8 mouse cellular contexts compared by ENCODE assay signal in the genomic region with DNA sequence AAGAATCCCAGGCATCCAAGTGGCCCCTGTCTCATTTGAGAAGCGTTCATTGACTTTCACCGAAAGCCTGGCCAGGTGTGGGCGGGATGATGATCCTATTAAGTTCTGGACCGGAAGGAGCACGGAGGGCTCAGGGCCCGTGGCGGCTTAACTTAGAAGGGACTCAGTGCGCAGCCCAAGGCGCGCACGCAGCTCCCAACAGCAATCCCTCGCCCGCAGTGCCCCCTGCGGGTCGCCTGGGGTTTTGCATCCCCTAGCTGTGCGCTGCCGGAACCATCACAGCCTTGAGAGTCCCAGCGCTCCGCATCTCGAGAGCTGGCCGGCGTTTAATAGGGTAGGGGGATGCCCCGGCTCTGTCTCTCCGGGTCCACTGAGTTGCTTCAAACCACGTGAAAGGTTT. TPM values are rescaled to one million over a fixed set of nuclear protein-coding genes. Genes with fewer than 3 reads are reported as not detected.
DNase-seq lines count a peak whose midpoint lies in the region; ATAC-seq lines count a peak whose summit lies in the region.

No protein-coding gene starts in this region.

- H3K27ac ChIP-seq in embryonic facial prominence, embryonic 11.5 days (replicated peaks; ENCODE audit: low read depth, low read length) = no peak overlapping the region
- peak overlapping the region; percentile 76 for H3K27ac ChIP-seq in limb, embryonic 10.5 days
- no peak overlapping the region for H3K27ac ChIP-seq in midbrain, embryonic 14.5 days (replicated peaks; ENCODE audit: low read depth, low read length)

- H3K9me3 ChIP-seq in embryonic facial prominence, embryonic 11.5 days (replicated peaks; ENCODE audit: control insufficient read depth, low read length) = no peaks in the 10 kb centered on the region
- no peaks in the 10 kb centered on the region for H3K9me3 ChIP-seq in limb, embryonic 10.5 days (replicated peaks)
- no peaks in the 10 kb centered on the region for H3K9me3 ChIP-seq in midbrain, embryonic 14.5 days (ENCODE audit: control insufficient read depth, low read length)

- H3K4me1 ChIP-seq in embryonic facial prominence, embryonic 11.5 days (ENCODE audit: control insufficient read depth, insufficient read depth, low read length) = peaks cover 18% of the 10 kb centered on the region
- peaks cover 86% of the 10 kb centered on the region for H3K4me1 ChIP-seq in limb, embryonic 10.5 days
- H3K4me1 ChIP-seq in midbrain, embryonic 14.5 days (ENCODE audit: control insufficient read depth, insufficient read depth, low read length) = peaks cover 22% of the 10 kb centered on the region

- ATAC-seq in embryonic facial prominence, embryonic 11.5 days (replicated peaks; ENCODE audit: insufficient number of reproducible peaks, low FRiP score, low TSS enrichment, low read depth) = peak; percentile 19; the same call in 1 of the 2 replicates
- peak; percentile 64; the same call in 1 of the 2 replicates for ATAC-seq in midbrain, embryonic 14.5 days (ENCODE audit: low FRiP score, low TSS enrichment)

- H3K4me3 ChIP-seq in embryonic facial prominence, embryonic 11.5 days (ENCODE audit: low read depth, low read length) = peak overlapping the region; percentile 41
- peak overlapping the region; percentile 56 for H3K4me3 ChIP-seq in limb, embryonic 10.5 days
- H3K4me3 ChIP-seq in midbrain, embryonic 14.5 days (replicated peaks; ENCODE audit: low read depth, low read length) = peak overlapping the region; percentile 47

- no peaks in the 10 kb centered on the region for H3K36me3 ChIP-seq in embryonic facial prominence, embryonic 11.5 days (replicated peaks; ENCODE audit: control insufficient read depth, insufficient read depth, low read depth, low read length)
- H3K36me3 ChIP-seq in limb, embryonic 10.5 days = no peaks in the 10 kb centered on the region
- no peaks in the 10 kb centered on the region for H3K36me3 ChIP-seq in midbrain, embryonic 14.5 days (ENCODE audit: control insufficient read depth, insufficient read depth, low read length)

- under 1% methylated on average over 25 of the region's 25 CpGs for WGBS in embryonic facial prominence, embryonic 11.5 days
- WGBS in limb, embryonic 10.5 days = 0% methylated on average over 25 of the region's 25 CpGs
- WGBS in midbrain, embryonic 14.5 days = under 1% methylated on average over 25 of the region's 25 CpGs

- H3K4me2 ChIP-seq in embryonic facial prominence, embryonic 11.5 days (ENCODE audit: low read depth, low read length) = peak overlapping the region; percentile 87
- H3K4me2 ChIP-seq in midbrain, embryonic 14.5 days (ENCODE audit: low read length) = peak overlapping the region; percentile 87

- peak; percentile 90 for DNase-seq in adrenal gland, postnatal 14 days
- peak; percentile 96 for DNase-seq in embryonic facial prominence, embryonic 11.5 days (ENCODE audit: low spot score)
- peak; percentile 69 to 87 for DNase-seq in heart, adult 18-20 months
- peak; percentile 83 for DNase-seq in kidney, adult 18-20 months
- DNase-seq in limb, embryonic 10.5 days (ENCODE audit: low spot score) = peak; percentile 97
- peak; percentile 92 for DNase-seq in midbrain, embryonic 14.5 days
- DNase-seq in spleen, adult 12 weeks (ENCODE audit: low spot score) = peak; percentile 48
- no peak for DNase-seq in adipocyte (ENCODE audit: low spot score)

- peaks cover 31% of the 10 kb centered on the region for H3K27me3 ChIP-seq in embryonic facial prominence, embryonic 11.5 days (ENCODE audit: control insufficient read depth, insufficient read depth, low read length)
- H3K27me3 ChIP-seq in limb, embryonic 10.5 days (ENCODE audit: low read depth, poor library complexity, severe bottlenecking) = peaks cover 95% of the 10 kb centered on the region
- peaks cover 54% of the 10 kb centered on the region for H3K27me3 ChIP-seq in midbrain, embryonic 14.5 days (ENCODE audit: control insufficient read depth, insufficient read depth, low read length)

- H3K9ac ChIP-seq in embryonic facial prominence, embryonic 11.5 days (replicated peaks; ENCODE audit: low read length) = peak overlapping the region; percentile 32
- H3K9ac ChIP-seq in midbrain, embryonic 14.5 days (replicated peaks; ENCODE audit: low read length) = peak overlapping the region; percentile 56

RNA-seq across cellular contexts. Expression of a gene that starts 1.4 kb away (rescaled TPM):
- total RNA-seq in adrenal gland, postnatal 14 days (2021) = 5.6 and 14.3 TPM in 2 replicates
- polyA plus RNA-seq in embryonic facial prominence, embryonic 11.5 days (2014; fragmentation: Nextera tagmentation; extraction: Ambion mirVana) = 13.7 and 13.9 TPM in 2 replicates
- under 1 TPM; 0.37 to 0.64 TPM for total RNA-seq in heart, adult 18-20 months (2021)
- polyA plus RNA-seq in limb, embryonic 10.5 days (2016; fragmentation: Nextera tagmentation; extraction: Ambion mirVana) = 9.7 and 16.3 TPM in 2 replicates
- 8.4 and 13.7 TPM in 2 replicates for polyA plus RNA-seq in midbrain, embryonic 14.5 days (2014; fragmentation: Nextera tagmentation; extraction: Ambion mirVana)
